13 mouse cellular contexts compared by ENCODE assay signal in genomic region chr17:31389432-31390050, GRCm38 (mm10). TPM values are rescaled to one million over a fixed set of nuclear protein-coding genes. Genes with fewer than 3 reads are reported as not detected.
DNase-seq lines count a peak whose midpoint lies in the region; ATAC-seq and TF ChIP-seq lines count a peak whose summit lies in the region.
"Had no signal": no experiment of that assay in that cellular context is flagged by ENCODE, and none has a peak within 500 bp of the region (broad histone marks: within the 10 kb centered on the region; RNA-seq: fewer than 3 reads in every experiment).

No protein-coding gene starts in this region.

- WGBS in forebrain, embryonic 15.5 days: 84% methylated on average over 3 of the region's 3 CpGs
- 86% methylated on average over 3 of the region's 3 CpGs for WGBS in midbrain, embryonic 14.5 days

- no peak for TF ChIP-seq POLR2A in brain, embryonic 14.5 days (IDR thresholded peaks at IDR 0.05; ENCODE audit: borderline replicate concordance, extremely low read depth, insufficient read depth, insufficient read length, poor library complexity, severe bottlenecking)

- peak overlapping the region; percentile 75 for H3K4me2 ChIP-seq in forebrain, embryonic 15.5 days (replicated peaks)
- H3K4me2 ChIP-seq in midbrain, embryonic 14.5 days (ENCODE audit: low read length): peak overlapping the region; percentile 81
- H3K4me2 ChIP-seq: embryonic facial prominence, embryonic 15.5 days had no signal

- no peaks in the 10 kb centered on the region for H3K27me3 ChIP-seq in forebrain, embryonic 15.5 days
- H3K27me3 ChIP-seq in midbrain, embryonic 14.5 days (ENCODE audit: control insufficient read depth, insufficient read depth, low read length): no peaks in the 10 kb centered on the region
- H3K27me3 ChIP-seq: embryonic facial prominence, embryonic 15.5 days had no signal

- no peak for TF ChIP-seq CTCF in brain, embryonic 14.5 days (IDR thresholded peaks at IDR 0.05; ENCODE audit: borderline replicate concordance, extremely low read depth, insufficient read depth, insufficient read length)

- ATAC-seq in forebrain, embryonic 15.5 days (replicated peaks): no peak
- no peak for ATAC-seq in midbrain, embryonic 14.5 days (ENCODE audit: low FRiP score, low TSS enrichment)

- intact Hi-C loops in gastrocnemius, postnatal 36 days (cut with DNase I): no loop called here

- no peaks in the 10 kb centered on the region for H3K36me3 ChIP-seq in forebrain, embryonic 15.5 days
- H3K36me3 ChIP-seq in midbrain, embryonic 14.5 days (ENCODE audit: control insufficient read depth, insufficient read depth, low read length): no peaks in the 10 kb centered on the region
- H3K36me3 ChIP-seq: embryonic facial prominence, embryonic 15.5 days had no signal

- peak; percentile 24 for DNase-seq in kidney, adult 18-20 months
- DNase-seq in kidney, adult 8-10 months: no peak
- DNase-seq in brain, embryonic 14.5 days (ENCODE audit: low read depth): peak; percentile 80
- peak; percentile 66 for DNase-seq in midbrain, embryonic 14.5 days
- DNase-seq in gastrocnemius, postnatal 36 days: no peak
- DNase-seq in Muller cell, postnatal 12 days (ENCODE audit: inconsistent ontology term): no peak
- DNase-seq: gastrocnemius, adult 2 months; heart, postnatal 36 days; lung, postnatal 10 days; right cerebral cortex, postnatal 25 days; thymus, adult 2 months had no signal

- H3K9me3 ChIP-seq in forebrain, embryonic 15.5 days: no peaks in the 10 kb centered on the region
- H3K9me3 ChIP-seq in midbrain, embryonic 14.5 days (ENCODE audit: control insufficient read depth, low read length): no peaks in the 10 kb centered on the region
- H3K9me3 ChIP-seq: embryonic facial prominence, embryonic 15.5 days had no signal

- H3K27ac ChIP-seq in forebrain, embryonic 15.5 days (replicated peaks): peak overlapping the region; percentile 60
- H3K27ac ChIP-seq in midbrain, embryonic 14.5 days (replicated peaks; ENCODE audit: low read depth, low read length): 0 out of 2 replicates have a peak overlapping the region, but pooled peaks have one; percentile 14
- H3K27ac ChIP-seq: embryonic facial prominence, embryonic 15.5 days; gastrocnemius, adult 2 months had no signal

- no peak overlapping the region for H3K9ac ChIP-seq in forebrain, embryonic 15.5 days (replicated peaks)
- H3K9ac ChIP-seq in midbrain, embryonic 14.5 days (replicated peaks; ENCODE audit: low read length): peak overlapping the region; percentile 32; the same call in 1 of the 2 replicates
- H3K9ac ChIP-seq: embryonic facial prominence, embryonic 15.5 days had no signal

- no peak overlapping the region for H3K4me3 ChIP-seq in forebrain, embryonic 15.5 days
- no peak overlapping the region for H3K4me3 ChIP-seq in midbrain, embryonic 14.5 days (replicated peaks; ENCODE audit: low read depth, low read length)
- H3K4me3 ChIP-seq: embryonic facial prominence, embryonic 15.5 days; gastrocnemius, adult 2 months had no signal

- peaks cover 56% of the 10 kb centered on the region for H3K4me1 ChIP-seq in forebrain, embryonic 15.5 days
- peaks cover 47% of the 10 kb centered on the region for H3K4me1 ChIP-seq in midbrain, embryonic 14.5 days (ENCODE audit: control insufficient read depth, insufficient read depth, low read length)

RNA-seq across cellular contexts. Expression of gene Pde9a, which starts 3.5 kb away (rescaled TPM):
- 60.9 and 112 TPM in 2 replicates for polyA plus RNA-seq in brain, embryonic 14.5 days (2012; rRNA removed)
- polyA plus RNA-seq in forebrain, embryonic 15.5 days (2015; fragmentation: Nextera tagmentation; extraction: Ambion mirVana): 58.4 and 59.6 TPM in 2 replicates
- polyA plus RNA-seq in midbrain, embryonic 14.5 days (2014; fragmentation: Nextera tagmentation; extraction: Ambion mirVana): 34.6 and 36.5 TPM in 2 replicates
- 1 to 10 TPM; 1.5 to 2.5 TPM for total RNA-seq in gastrocnemius, postnatal 36 days (2021)

Comparison
In these comparisons a context has a peak if more than half of its experiments do, and no peak if none do; other contexts are left out.
1. DNase-seq: peak in kidney, adult 18-20 months (single experiment), brain, embryonic 14.5 days (single experiment) and midbrain, embryonic 14.5 days (single experiment); none in kidney, adult 8-10 months (0 of 2), gastrocnemius, postnatal 36 days (0 of 2) and Muller cell, postnatal 12 days (single experiment).